Mouse (Mus musculus) ES-E14 (cell line): ENCODE results near the gene Supt4a. TPM values are rescaled to one million over a fixed set of nuclear protein-coding genes. Genes with fewer than 3 reads are reported as not detected.
A peak's percentile ranks its signal among the peaks of the same experiment; 100 is the strongest.

Source experiments
- DNase-seq: peaks from one replicate; pipeline ENCODE4 v3.0.0-alpha.2; 2013; ENCODE audit warnings: low read depth, low spot score
- H3K27ac ChIP-seq: 2 replicates; pipeline ENCODE4 v1.5.1; 2012; ENCODE audit warnings: low read depth, mild to moderate bottlenecking, low read length, moderate library complexity, mixed read lengths; ENCODE audit not compliant: poor library complexity, insufficient read depth, severe bottlenecking
- H3K36me3 ChIP-seq: 2 replicates; pipeline ENCODE4 v1.6.1; 2012; ENCODE audit warnings: mild to moderate bottlenecking, low read length, moderate library complexity, mixed read lengths; ENCODE audit not compliant: control insufficient read depth, poor library complexity, insufficient read depth, severe bottlenecking
- H3K4me1 ChIP-seq, 2 experiments: fragments of 150-350 bp in 1 of 2; sonication (generic) in 1 of 2; 2 replicates each; pipeline ENCODE4 v1.6.1; 2012; ENCODE audit warnings: low read length in 2 of 2, mild to moderate bottlenecking in 1 of 2, mixed read lengths in 1 of 2; ENCODE audit not compliant: control insufficient read depth in 2 of 2, insufficient read depth in 2 of 2, poor library complexity in 1 of 2
- H3K4me3 ChIP-seq, 2 experiments: fragments of 150-350 bp in 1 of 2; sonication (generic) in 1 of 2; 2 replicates each; pipeline ENCODE4 v1.5.1; 2012; ENCODE audit warnings: low read length in 2 of 2, low read depth in 1 of 2, mild to moderate bottlenecking in 1 of 2, mixed read lengths in 1 of 2; ENCODE audit not compliant: insufficient read depth in 1 of 2, poor library complexity in 1 of 2, severe bottlenecking in 1 of 2
- H3K9ac ChIP-seq: 2 replicates; pipeline ENCODE4 v1.6.1; 2012; ENCODE audit warnings: low read depth, mild to moderate bottlenecking, low read length, mixed read lengths; ENCODE audit not compliant: poor library complexity, insufficient read depth, severe bottlenecking
- H3K9me3 ChIP-seq: fragments of 150-350 bp; sonication (generic); 2 replicates; pipeline ENCODE4 v1.6.1; 2012; ENCODE audit warnings: low read depth, mild to moderate bottlenecking, low read length; ENCODE audit not compliant: control insufficient read depth, insufficient read depth
- CHD2 ChIP-seq: IDR thresholded peaks from 2 replicates; pipeline ENCODE4 v1.6.1; 2014; ENCODE audit warnings: mild to moderate bottlenecking, low read depth, low read length, inconsistent platforms
- HCFC1 ChIP-seq: IDR thresholded peaks from 2 replicates; pipeline ENCODE4 v1.6.1; 2012; ENCODE audit warnings: low read length, inconsistent platforms, borderline replicate concordance; ENCODE audit not compliant: insufficient read depth
- MAFK ChIP-seq: IDR thresholded peaks from 2 replicates; pipeline ENCODE4 v1.6.1; 2014; ENCODE audit warnings: mild to moderate bottlenecking, low read depth, low read length, inconsistent platforms; ENCODE audit not compliant: insufficient read depth
- ZC3H11A ChIP-seq: IDR thresholded peaks from 2 replicates; pipeline ENCODE4 v1.6.1; 2012; ENCODE audit warnings: low read depth, mild to moderate bottlenecking, inconsistent platforms, low read length, borderline replicate concordance
- ZNF384 ChIP-seq: IDR thresholded peaks from 2 replicates; pipeline ENCODE4 v1.6.1; 2012; ENCODE audit warnings: low read depth, low read length, inconsistent platforms
- in situ Hi-C, 2 experiments: fragments of 600-800 bp; cut with MboI; formaldehyde crosslinking; loops; one replicate each; pipeline ENCODE4 v1.15.1; 2025; ENCODE audit warnings: low sequenced_read_pairs in 2 of 2, inconsistent platforms in 1 of 2; ENCODE audit not compliant: unreplicated experiment in 2 of 2
- total RNA-seq: library from RNA; depleted of rRNA; stranded (reverse); fragments of 300-350 nt; gene quantifications from 2 replicates; pipeline ENCODE4 v1.2.3, GENCODE M21; 2012

The Supt4a gene
- total RNA-seq, 1 experiment: 220 TPM

DNA sequence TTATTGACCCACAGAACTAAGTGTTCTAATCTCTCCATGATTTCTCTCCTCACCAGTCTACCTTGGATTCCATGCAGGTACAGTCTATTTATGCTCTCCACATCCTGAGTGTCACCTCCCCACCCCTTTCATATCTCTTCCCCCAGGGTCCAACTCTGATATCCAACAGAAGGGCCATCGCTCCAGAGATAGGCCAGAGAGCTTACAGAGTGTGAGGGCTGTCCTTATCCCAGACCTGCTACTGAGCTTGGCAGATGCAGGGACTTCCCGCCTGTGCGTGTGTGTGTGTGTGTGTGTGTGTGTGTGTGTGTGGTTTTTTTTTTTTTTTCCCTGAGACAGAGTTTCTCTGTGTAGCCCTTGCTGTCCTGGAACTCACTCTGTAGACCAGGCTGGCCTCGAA lies 31.4 kb downstream of the Supt4a start:
- Histone ChIP-seq H3K27ac (no peak overlapping the region), H3K9me3 (no peaks in the 10 kb centered on the region), H3K4me1 (peaks cover 0 to 3% of the 10 kb centered on the region in 2 experiments; a peak in 1 of 4 replicates), H3K4me3 (no peak overlapping the region), H3K36me3 (no peaks in the 10 kb centered on the region), H3K9ac (no peak overlapping the region)
- no peak for DNase-seq
- TF ChIP-seq ZNF384: no peak
- no peak for TF ChIP-seq HCFC1
- no peak for TF ChIP-seq MAFK
- TF ChIP-seq ZC3H11A: no peak
- TF ChIP-seq CHD2: no peak
- in situ Hi-C loops: no loop called here

DNA sequence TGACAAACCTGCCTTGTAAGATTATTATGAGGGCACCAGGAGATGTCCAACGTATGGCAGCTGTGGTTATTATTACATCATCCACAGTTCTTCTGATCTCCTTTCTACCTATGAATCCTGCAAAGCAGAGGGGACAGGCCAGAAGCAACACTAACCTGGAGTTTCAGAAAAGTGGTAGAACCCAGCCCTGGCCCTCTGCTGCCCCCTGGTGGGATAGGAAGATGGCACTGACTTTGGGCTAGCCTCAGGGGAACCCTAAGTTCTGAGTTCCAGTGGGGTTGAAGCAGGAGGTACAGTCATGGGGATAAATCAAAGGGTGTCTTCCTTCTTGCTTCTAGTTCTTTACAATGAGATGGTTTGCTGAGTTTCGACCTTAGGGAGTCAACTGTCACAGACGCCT lies 33.6 kb downstream of the Supt4a start:
- Histone ChIP-seq H3K4me3 (no peak overlapping the region), H3K9me3 (no peaks in the 10 kb centered on the region), H3K9ac (no peak overlapping the region), H3K27ac (no peak overlapping the region), H3K4me1 (no peaks in the 10 kb centered on the region), H3K36me3 (no peaks in the 10 kb centered on the region)
- in situ Hi-C loops: no loop called here
- no peak for TF ChIP-seq HCFC1
- TF ChIP-seq ZC3H11A: peak; percentile 56; the same call in 1 of the 2 replicates
- TF ChIP-seq ZNF384: no peak
- no peak for TF ChIP-seq CHD2
- no peak for TF ChIP-seq MAFK
- no peak for DNase-seq

DNA sequence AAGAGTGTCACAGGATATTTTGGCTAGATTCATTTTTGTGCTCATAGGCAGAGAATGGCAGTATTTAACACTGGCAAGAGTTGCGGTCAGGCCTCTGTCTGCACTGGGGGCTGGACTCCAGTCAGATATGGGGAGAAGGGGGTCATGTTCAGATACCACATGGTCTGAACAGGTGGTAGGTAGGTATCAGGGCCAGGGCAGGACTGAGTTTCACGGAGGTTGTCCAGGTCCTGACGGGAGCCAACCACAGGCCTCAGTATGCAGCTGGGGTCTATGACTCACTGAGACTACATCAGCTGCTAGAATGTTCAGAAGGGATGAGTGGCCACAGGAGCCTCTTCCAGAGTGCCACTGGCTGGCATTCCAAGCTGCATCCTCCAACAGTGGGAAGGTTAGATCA lies 35.0 kb downstream of the Supt4a start:
- in situ Hi-C loops: no loop called here
- H3K4me1 ChIP-seq: no peaks in the 10 kb centered on the region
- H3K27ac ChIP-seq: no peak overlapping the region
- TF ChIP-seq MAFK (no peak), ZC3H11A (no peak), CHD2 (no peak), ZNF384 (no peak), HCFC1 (no peak)
- no peaks in the 10 kb centered on the region for H3K36me3 ChIP-seq
- H3K9me3 ChIP-seq: no peaks in the 10 kb centered on the region
- no peak for DNase-seq
- no peak overlapping the region for H3K4me3 ChIP-seq
- H3K9ac ChIP-seq: no peak overlapping the region

DNA sequence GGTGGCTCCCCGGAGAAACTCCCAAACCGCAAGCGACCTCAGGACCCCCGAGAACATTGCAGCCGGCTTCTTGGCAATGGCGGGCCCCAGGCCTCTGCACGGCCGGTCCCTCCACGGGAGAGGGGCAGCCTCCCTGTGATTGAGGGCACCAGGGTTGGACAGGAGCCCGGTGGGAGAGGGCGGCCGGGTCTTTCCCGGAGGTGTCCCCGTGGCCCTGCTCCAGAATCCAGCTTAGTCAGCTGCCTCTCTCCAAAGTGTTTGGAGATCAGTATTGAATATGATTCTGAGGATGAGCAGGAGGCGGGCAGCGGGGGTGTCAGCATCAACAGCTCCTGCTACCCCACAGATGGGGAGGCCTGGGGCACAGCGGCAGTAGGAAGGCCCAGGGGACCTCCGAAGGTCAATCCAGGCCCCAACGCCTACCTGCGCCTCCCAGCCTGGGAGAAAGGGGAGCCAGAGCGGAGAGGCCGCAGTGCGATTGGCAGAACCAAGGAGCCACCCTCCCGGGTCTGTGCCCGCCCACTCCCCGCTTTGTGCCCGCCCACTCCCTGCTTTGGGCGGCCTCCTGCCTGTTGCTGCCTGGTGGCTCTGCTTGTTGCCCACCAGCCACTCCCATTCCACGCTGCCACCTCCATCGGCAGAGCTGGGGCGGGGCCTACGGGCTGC lies 40.9 kb downstream of the Supt4a start:
- peak; percentile 85 for DNase-seq
- H3K9me3 ChIP-seq: no peaks in the 10 kb centered on the region
- no peak overlapping the region for H3K27ac ChIP-seq
- no peaks in the 10 kb centered on the region for H3K36me3 ChIP-seq
- peak overlapping the region; percentile 50 to 76 for H3K4me3 ChIP-seq
- no peak for TF ChIP-seq CHD2
- TF ChIP-seq HCFC1: no peak
- no peak for TF ChIP-seq ZC3H11A
- no peak for TF ChIP-seq ZNF384
- TF ChIP-seq MAFK: no peak
- in situ Hi-C loops: no loop called here
- H3K9ac ChIP-seq: peak overlapping the region; percentile 57
- peaks cover 0 to 5% of the 10 kb centered on the region in 2 experiments; a peak in 2 of 4 replicates for H3K4me1 ChIP-seq

DNA sequence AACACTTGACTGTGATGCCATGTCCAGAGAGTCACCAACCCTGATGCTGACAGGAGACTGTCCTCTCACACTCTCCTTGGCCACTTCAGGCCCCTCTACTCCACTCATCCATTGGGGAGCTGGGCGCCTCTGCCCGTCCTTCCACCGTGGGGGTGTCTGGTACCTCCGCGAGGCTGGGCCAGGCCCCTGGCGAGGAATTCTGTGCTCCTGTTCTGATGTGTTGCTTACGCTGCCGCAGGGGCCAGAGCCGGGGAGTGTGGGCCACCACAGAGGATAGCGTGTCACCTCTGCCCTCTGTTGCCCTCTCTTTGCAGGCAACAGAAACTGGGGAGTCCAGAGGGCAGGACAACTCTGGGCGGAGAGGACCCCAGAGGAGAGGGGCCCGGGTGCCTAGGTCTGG lies 41.6 kb downstream of the Supt4a start:
- in situ Hi-C loops: no loop called here

More for the DNA sequence above, 41.6 kb downstream of the Supt4a start:
- Histone ChIP-seq H3K27ac (no peak overlapping the region), H3K4me1 (peaks cover 0 to 5% of the 10 kb centered on the region in 2 experiments; a peak in 2 of 4 replicates), H3K4me3 (peak overlapping the region; percentile 24 to 76; a peak in 3 of 4 replicates), H3K9me3 (no peaks in the 10 kb centered on the region), H3K9ac (peak overlapping the region; percentile 37; the same call in 1 of the 2 replicates), H3K36me3 (no peaks in the 10 kb centered on the region)
- TF ChIP-seq MAFK: no peak
- no peak for TF ChIP-seq HCFC1
- no peak for DNase-seq
